Mouse (Mus musculus): ENCODE measurements around the gene Slc12a5. TPM values are rescaled to one million over a fixed set of nuclear protein-coding genes. Genes with fewer than 3 reads are reported as not detected.
A peak's percentile ranks its signal among the peaks of the same experiment; 100 is the strongest.

Slc12a5 gene
- polyA plus RNA-seq, 1 experiment from 2014 or later = 0.94 TPM

DNA sequence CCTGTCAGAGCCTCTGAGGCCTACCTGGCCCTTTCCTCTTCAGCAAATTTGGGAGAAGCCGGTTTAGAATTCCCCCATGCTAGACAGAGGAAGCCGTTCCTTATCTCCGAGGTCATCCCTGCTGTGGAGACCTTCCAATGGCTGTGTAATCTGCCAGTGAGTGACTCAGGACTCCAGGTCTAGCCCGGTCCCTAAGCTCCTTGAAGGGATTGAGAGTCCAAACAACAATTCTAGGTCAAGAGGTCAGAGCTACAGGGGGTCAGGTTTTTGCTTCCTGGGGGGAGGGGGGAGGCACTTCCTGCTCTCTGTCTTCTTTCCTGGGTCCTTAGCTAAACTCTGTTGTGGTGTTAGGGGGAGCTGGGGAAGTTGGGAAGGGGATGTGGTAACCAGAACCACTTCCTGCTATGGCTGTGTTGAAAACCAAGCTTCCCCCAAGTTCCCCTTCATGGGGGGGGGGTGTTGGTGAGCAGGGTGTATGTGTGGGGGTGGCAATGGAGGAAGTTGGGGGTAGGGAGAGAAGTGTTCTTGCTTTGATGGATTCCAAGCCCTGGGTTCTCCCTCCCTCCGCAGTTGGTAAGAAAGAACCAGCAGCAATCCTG, 17.8 kb upstream of the Slc12a5 start:
- Histone ChIP-seq H3K36me3 (ENCODE audit: insufficient read depth, low read length) (no peaks in the 10 kb centered on the region), H3K4me2 (replicated peaks; ENCODE audit: low read depth, low read length) (no peak overlapping the region), H3K4me1 (ENCODE audit: insufficient read depth, low read length) (peaks cover 38% of the 10 kb centered on the region), H3K27me3 (ENCODE audit: insufficient read depth, low read length) (peaks cover 17% of the 10 kb centered on the region), H3K4me3 (ENCODE audit: low read length) (no peak overlapping the region), H3K27ac (ENCODE audit: low read length) (no peak overlapping the region), H3K9me3 (ENCODE audit: low read length) (no peaks in the 10 kb centered on the region), H3K9ac (replicated peaks; ENCODE audit: low read length) (no peak overlapping the region)
- no peak for ATAC-seq (ENCODE audit: low FRiP score, low TSS enrichment)
- 28% methylated on average over 5 of the region's 5 CpGs for WGBS

DNA sequence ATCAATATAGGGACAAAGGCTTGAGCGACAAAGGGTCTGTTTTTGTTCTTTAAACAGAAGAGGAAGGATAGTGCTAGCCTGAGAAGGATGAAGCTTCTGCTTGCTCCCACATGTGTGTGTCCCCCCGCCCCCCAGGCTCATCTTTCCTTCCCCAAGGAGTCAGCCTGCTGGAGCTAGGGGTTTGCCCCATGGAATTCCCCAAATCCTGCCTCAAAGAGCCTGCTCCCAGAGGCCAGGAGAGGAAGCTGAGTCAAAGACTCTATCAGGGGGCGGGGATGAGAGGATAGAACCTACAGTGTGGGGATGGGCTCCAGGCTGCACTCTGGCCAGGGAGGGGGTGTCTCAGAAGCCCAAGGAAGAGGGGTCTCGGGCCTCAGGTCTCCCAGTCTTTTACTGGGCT, 13.1 kb upstream of the Slc12a5 start:
- H3K27ac ChIP-seq (ENCODE audit: low read length) = no peak overlapping the region
- no peak overlapping the region for H3K4me3 ChIP-seq (ENCODE audit: low read length)
- peaks cover 7% of the 10 kb centered on the region; the same call in 1 of the 2 replicates for H3K4me1 ChIP-seq (ENCODE audit: insufficient read depth, low read length)
- H3K9ac ChIP-seq (replicated peaks; ENCODE audit: low read length) = no peak overlapping the region
- 42% methylated on average over 4 of the region's 4 CpGs for WGBS
- no peak for ATAC-seq (ENCODE audit: low FRiP score, low TSS enrichment)
- H3K27me3 ChIP-seq (ENCODE audit: insufficient read depth, low read length) = peaks cover 61% of the 10 kb centered on the region
- no peak overlapping the region for H3K4me2 ChIP-seq (replicated peaks; ENCODE audit: low read depth, low read length)
- H3K36me3 ChIP-seq (ENCODE audit: insufficient read depth, low read length) = no peaks in the 10 kb centered on the region
- 0 out of 2 replicates have a peak, but pooled peaks cover 4% of the 10 kb centered on the region for H3K9me3 ChIP-seq (ENCODE audit: low read length)

DNA sequence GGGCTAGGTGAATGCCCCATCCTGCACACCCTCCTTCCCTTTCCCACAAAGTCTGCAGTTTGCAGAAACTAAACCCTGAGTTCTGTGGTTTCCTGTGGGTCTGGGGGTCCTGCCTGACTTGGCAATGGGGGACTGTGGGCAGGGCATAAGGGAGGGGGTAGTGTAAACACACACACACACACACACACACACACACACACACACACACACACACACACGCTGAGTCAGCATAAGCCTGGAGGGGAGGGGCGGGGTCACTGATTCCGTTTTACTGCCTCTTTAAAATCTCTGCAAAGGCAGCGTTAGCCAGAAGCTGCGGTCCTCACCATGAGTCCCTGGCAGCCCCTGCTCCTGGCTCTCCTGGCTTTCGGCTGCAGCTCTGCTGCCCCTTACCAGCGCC, 12.7 kb upstream of the Slc12a5 start:
- H3K9me3 ChIP-seq (ENCODE audit: low read length) = 0 out of 2 replicates have a peak, but pooled peaks cover 4% of the 10 kb centered on the region
- no peak overlapping the region for H3K4me2 ChIP-seq (replicated peaks; ENCODE audit: low read depth, low read length)
- no peak overlapping the region for H3K9ac ChIP-seq (replicated peaks; ENCODE audit: low read length)
- 3% methylated on average over 7 of the region's 7 CpGs for WGBS
- no peaks in the 10 kb centered on the region for H3K36me3 ChIP-seq (ENCODE audit: insufficient read depth, low read length)
- no peak overlapping the region for H3K4me3 ChIP-seq (ENCODE audit: low read length)
- peaks cover 66% of the 10 kb centered on the region for H3K27me3 ChIP-seq (ENCODE audit: insufficient read depth, low read length)
- no peak overlapping the region for H3K27ac ChIP-seq (ENCODE audit: low read length)
- H3K4me1 ChIP-seq (ENCODE audit: insufficient read depth, low read length) = peaks cover 7% of the 10 kb centered on the region
- ATAC-seq (ENCODE audit: low FRiP score, low TSS enrichment) = no peak

DNA sequence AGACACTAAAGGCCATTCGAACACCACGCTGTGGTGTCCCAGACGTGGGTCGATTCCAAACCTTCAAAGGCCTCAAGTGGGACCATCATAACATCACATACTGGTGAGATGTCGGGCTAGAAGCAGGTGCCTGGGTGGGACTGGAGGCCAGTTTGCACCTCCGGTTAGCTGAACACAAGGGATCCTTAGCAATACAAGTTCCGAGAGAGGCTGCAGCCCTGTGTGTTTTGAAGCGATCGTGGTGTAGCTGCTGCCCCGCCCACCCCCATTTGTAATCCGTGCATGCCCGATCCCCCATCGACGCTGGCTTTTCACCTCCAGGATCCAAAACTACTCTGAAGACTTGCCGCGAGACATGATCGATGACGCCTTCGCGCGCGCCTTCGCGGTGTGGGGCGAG, 11.6 kb upstream of the Slc12a5 start:
- peak overlapping the region; percentile 22 for H3K4me3 ChIP-seq (ENCODE audit: low read length)
- H3K4me2 ChIP-seq (replicated peaks; ENCODE audit: low read depth, low read length) = peak overlapping the region; percentile 40
- ATAC-seq (ENCODE audit: low FRiP score, low TSS enrichment) = no peak
- H3K9me3 ChIP-seq (ENCODE audit: low read length) = 0 out of 2 replicates have a peak, but pooled peaks cover 4% of the 10 kb centered on the region
- 6% methylated on average over 25 of the region's 25 CpGs for WGBS
- no peak overlapping the region for H3K27ac ChIP-seq (ENCODE audit: low read length)
- H3K36me3 ChIP-seq (ENCODE audit: insufficient read depth, low read length) = no peaks in the 10 kb centered on the region
- H3K4me1 ChIP-seq (ENCODE audit: insufficient read depth, low read length) = peaks cover 10% of the 10 kb centered on the region
- no peak overlapping the region for H3K9ac ChIP-seq (replicated peaks; ENCODE audit: low read length)
- peaks cover 68% of the 10 kb centered on the region for H3K27me3 ChIP-seq (ENCODE audit: insufficient read depth, low read length)

DNA sequence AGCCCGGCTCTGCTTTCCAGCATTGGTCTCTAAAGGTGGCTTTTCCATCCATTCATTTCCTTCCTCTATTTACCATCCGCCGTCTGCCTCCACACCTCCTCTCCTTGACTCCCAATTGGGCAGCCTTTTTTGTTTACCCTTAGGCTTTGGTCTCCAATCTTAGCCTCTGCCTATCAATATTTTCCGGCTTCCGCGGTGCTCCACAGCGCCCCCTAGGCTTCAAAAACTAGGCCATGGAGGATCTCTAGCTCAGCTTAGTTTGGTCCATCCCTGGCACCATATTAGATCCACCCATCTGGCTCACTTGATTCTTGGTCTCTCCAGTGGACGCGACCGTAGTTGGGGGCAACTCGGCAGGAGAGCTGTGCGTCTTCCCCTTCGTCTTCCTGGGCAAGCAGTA, 10.1 kb upstream of the Slc12a5 start:
- Histone ChIP-seq H3K9ac (replicated peaks; ENCODE audit: low read length) (no peak overlapping the region), H3K4me1 (ENCODE audit: insufficient read depth, low read length) (peaks cover 10% of the 10 kb centered on the region), H3K4me3 (ENCODE audit: low read length) (no peak overlapping the region), H3K9me3 (ENCODE audit: low read length) (0 out of 2 replicates have a peak, but pooled peaks cover 4% of the 10 kb centered on the region), H3K27ac (ENCODE audit: low read length) (no peak overlapping the region), H3K4me2 (replicated peaks; ENCODE audit: low read depth, low read length) (no peak overlapping the region), H3K27me3 (ENCODE audit: insufficient read depth, low read length) (peaks cover 74% of the 10 kb centered on the region), H3K36me3 (ENCODE audit: insufficient read depth, low read length) (no peaks in the 10 kb centered on the region)
- no peak for ATAC-seq (ENCODE audit: low FRiP score, low TSS enrichment)
- WGBS = 28% methylated on average over 13 of the region's 13 CpGs

DNA sequence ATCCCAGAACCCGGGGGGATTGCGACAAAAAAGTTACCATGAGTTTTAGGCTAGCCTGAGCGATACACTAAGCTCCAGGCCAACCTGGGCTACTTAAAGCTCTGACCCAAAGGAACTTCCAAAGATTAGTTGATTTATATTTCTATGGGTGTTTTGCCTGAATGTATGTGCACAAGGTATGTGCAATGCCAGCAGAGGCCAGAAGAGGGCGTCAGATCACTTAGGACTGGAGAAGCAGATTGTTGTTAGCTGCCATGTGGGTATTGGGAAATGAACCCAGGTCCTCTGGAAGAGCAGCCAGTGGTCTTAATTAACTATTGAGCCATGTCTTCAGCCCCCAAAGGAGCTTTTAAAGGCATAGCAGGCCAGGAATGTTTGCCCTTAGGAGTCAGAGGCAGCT, 8.9 kb upstream of the Slc12a5 start:
- no peak for ATAC-seq (ENCODE audit: low FRiP score, low TSS enrichment)

DNA sequence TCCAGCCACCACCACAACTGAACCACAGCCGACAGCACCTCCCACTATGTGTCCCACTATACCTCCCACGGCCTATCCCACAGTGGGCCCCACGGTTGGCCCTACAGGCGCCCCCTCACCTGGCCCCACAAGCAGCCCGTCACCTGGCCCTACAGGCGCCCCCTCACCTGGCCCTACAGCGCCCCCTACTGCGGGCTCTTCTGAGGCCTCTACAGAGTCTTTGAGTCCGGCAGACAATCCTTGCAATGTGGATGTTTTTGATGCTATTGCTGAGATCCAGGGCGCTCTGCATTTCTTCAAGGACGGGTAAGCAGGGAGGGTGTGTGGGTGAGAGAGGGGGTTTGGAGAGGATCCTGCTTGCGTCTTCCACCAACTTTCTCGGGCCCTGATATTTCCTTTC, 8.2 kb upstream of the Slc12a5 start:
- no peak overlapping the region for H3K27ac ChIP-seq (ENCODE audit: low read length)
- no peaks in the 10 kb centered on the region for H3K36me3 ChIP-seq (ENCODE audit: insufficient read depth, low read length)
- peaks cover 67% of the 10 kb centered on the region for H3K27me3 ChIP-seq (ENCODE audit: insufficient read depth, low read length)
- H3K4me3 ChIP-seq (ENCODE audit: low read length) = no peak overlapping the region
- H3K9ac ChIP-seq (replicated peaks; ENCODE audit: low read length) = no peak overlapping the region
- H3K4me1 ChIP-seq (ENCODE audit: insufficient read depth, low read length) = peaks cover 10% of the 10 kb centered on the region
- WGBS = 33% methylated on average over 13 of the region's 13 CpGs
- 0 out of 2 replicates have a peak, but pooled peaks cover 4% of the 10 kb centered on the region for H3K9me3 ChIP-seq (ENCODE audit: low read length)
- no peak overlapping the region for H3K4me2 ChIP-seq (replicated peaks; ENCODE audit: low read depth, low read length)
- no peak for ATAC-seq (ENCODE audit: low FRiP score, low TSS enrichment)

More for the DNA sequence above, 8.9 kb upstream of the Slc12a5 start:
- Histone ChIP-seq H3K27ac (ENCODE audit: low read length) (no peak overlapping the region), H3K9me3 (ENCODE audit: low read length) (0 out of 2 replicates have a peak, but pooled peaks cover 4% of the 10 kb centered on the region), H3K9ac (replicated peaks; ENCODE audit: low read length) (no peak overlapping the region), H3K4me3 (ENCODE audit: low read length) (no peak overlapping the region), H3K36me3 (ENCODE audit: insufficient read depth, low read length) (no peaks in the 10 kb centered on the region), H3K4me2 (replicated peaks; ENCODE audit: low read depth, low read length) (no peak overlapping the region), H3K4me1 (ENCODE audit: insufficient read depth, low read length) (peaks cover 10% of the 10 kb centered on the region), H3K27me3 (ENCODE audit: insufficient read depth, low read length) (peaks cover 74% of the 10 kb centered on the region)
- WGBS = 80% methylated on average over 4 of the region's 4 CpGs

DNA sequence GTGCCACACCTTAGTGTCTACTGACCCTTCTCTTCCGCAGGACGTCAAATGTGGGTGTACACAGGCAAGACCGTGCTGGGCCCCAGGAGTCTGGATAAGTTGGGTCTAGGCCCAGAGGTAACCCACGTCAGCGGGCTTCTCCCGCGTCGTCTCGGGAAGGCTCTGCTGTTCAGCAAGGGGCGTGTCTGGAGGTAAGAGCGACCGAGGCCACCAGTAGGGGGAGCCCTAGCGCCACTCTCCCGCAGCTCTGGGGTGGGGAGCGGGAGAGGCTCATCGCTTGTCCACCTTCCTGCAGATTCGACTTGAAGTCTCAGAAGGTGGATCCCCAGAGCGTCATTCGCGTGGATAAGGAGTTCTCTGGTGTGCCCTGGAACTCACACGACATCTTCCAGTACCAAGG, 7.4 kb upstream of the Slc12a5 start:
- H3K9me3 ChIP-seq (ENCODE audit: low read length) = 0 out of 2 replicates have a peak, but pooled peaks cover 4% of the 10 kb centered on the region
- peaks cover 60% of the 10 kb centered on the region for H3K27me3 ChIP-seq (ENCODE audit: insufficient read depth, low read length)
- H3K4me2 ChIP-seq (replicated peaks; ENCODE audit: low read depth, low read length) = peak overlapping the region; percentile 24; the same call in 1 of the 2 replicates
- H3K27ac ChIP-seq (ENCODE audit: low read length) = no peak overlapping the region
- no peak overlapping the region for H3K9ac ChIP-seq (replicated peaks; ENCODE audit: low read length)
- peak; percentile 71; the same call in 1 of the 2 replicates for ATAC-seq (ENCODE audit: low FRiP score, low TSS enrichment)
- peaks cover 10% of the 10 kb centered on the region for H3K4me1 ChIP-seq (ENCODE audit: insufficient read depth, low read length)
- no peaks in the 10 kb centered on the region for H3K36me3 ChIP-seq (ENCODE audit: insufficient read depth, low read length)
- no peak overlapping the region for H3K4me3 ChIP-seq (ENCODE audit: low read length)
- WGBS = under 1% methylated on average over 21 of the region's 21 CpGs

DNA sequence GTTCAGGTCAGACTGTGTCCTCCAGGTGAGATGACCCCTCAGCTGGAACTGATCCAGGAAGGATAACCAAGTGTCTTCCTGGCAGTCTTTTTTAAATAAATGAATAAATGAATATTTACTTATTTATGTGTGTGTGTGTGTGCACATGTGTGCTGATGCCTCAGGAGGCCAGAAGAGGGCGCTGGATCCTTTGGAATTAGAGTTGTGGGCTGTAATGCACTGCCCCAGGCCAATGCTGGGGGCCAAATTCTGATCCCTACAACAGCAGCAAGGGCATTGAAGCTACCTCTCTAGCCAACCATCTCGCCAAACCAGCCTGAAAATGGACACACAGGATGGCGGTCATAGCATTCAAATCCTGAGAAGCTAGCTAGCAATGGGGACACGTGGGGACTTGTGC, 4.9 kb upstream of the Slc12a5 start:
- Histone ChIP-seq H3K36me3 (ENCODE audit: insufficient read depth, low read length) (no peaks in the 10 kb centered on the region), H3K4me2 (replicated peaks; ENCODE audit: low read depth, low read length) (no peak overlapping the region), H3K9me3 (ENCODE audit: low read length) (0 out of 2 replicates have a peak, but pooled peaks cover 4% of the 10 kb centered on the region), H3K27me3 (ENCODE audit: insufficient read depth, low read length) (peaks cover 35% of the 10 kb centered on the region), H3K4me3 (ENCODE audit: low read length) (no peak overlapping the region), H3K4me1 (ENCODE audit: insufficient read depth, low read length) (peaks cover 9% of the 10 kb centered on the region), H3K9ac (replicated peaks; ENCODE audit: low read length) (no peak overlapping the region), H3K27ac (ENCODE audit: low read length) (no peak overlapping the region)
- no peak for ATAC-seq (ENCODE audit: low FRiP score, low TSS enrichment)
- WGBS = 72% methylated on average over 4 of the region's 4 CpGs

DNA sequence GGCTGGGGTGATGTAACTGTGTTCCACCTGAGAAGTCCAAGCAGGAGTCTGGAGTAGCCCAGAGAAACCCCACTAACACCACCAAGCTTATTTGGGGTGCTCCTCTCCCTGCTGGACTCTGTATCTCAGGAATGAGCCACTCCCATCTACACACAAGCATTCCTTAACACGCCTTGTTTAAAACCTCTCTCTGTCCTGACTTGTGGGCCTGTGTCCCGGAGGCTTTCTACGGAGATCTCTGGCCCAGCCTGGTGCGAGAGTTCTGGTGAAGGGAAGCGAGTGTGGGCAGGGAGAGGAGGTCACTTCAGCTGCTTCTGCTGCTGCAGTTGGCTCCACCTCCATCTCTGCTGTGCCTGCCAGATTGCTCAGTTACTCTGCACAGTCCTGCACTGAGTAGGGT, 4.4 kb upstream of the Slc12a5 start:
- WGBS = 65% methylated on average over 5 of the region's 5 CpGs
- no peak overlapping the region for H3K9ac ChIP-seq (replicated peaks; ENCODE audit: low read length)
- H3K9me3 ChIP-seq (ENCODE audit: low read length) = 0 out of 2 replicates have a peak, but pooled peaks cover 4% of the 10 kb centered on the region
- H3K27me3 ChIP-seq (ENCODE audit: insufficient read depth, low read length) = peaks cover 30% of the 10 kb centered on the region
- H3K4me1 ChIP-seq (ENCODE audit: insufficient read depth, low read length) = peaks cover 13% of the 10 kb centered on the region
- H3K4me2 ChIP-seq (replicated peaks; ENCODE audit: low read depth, low read length) = no peak overlapping the region
- H3K36me3 ChIP-seq (ENCODE audit: insufficient read depth, low read length) = no peaks in the 10 kb centered on the region
- H3K4me3 ChIP-seq (ENCODE audit: low read length) = no peak overlapping the region
- no peak overlapping the region for H3K27ac ChIP-seq (ENCODE audit: low read length)
- no peak for ATAC-seq (ENCODE audit: low FRiP score, low TSS enrichment)
